Mouse (Mus musculus) T-helper 17 cell (primary cell): Measurements from ENCODE around the gene Mfsd13b.
"Not testable (repeated sequence)": the region's sequence is repeated elsewhere in the genome, so short reads cannot be mapped to it uniquely, and the experiment has no call there.

ENCODE experiments used
- in situ Hi-C, 2 experiments: fragments of 300-600 bp; cut with MboI, MseI; formaldehyde crosslinking; loops; 1 replicate in 1 of 2; 2 replicates in 1 of 2; pipeline ENCODE4 v1.15.1; 2025; ENCODE audit warnings: high pct_unique_total_duplicates in 2 of 2

Gene Mfsd13b

DNA sequence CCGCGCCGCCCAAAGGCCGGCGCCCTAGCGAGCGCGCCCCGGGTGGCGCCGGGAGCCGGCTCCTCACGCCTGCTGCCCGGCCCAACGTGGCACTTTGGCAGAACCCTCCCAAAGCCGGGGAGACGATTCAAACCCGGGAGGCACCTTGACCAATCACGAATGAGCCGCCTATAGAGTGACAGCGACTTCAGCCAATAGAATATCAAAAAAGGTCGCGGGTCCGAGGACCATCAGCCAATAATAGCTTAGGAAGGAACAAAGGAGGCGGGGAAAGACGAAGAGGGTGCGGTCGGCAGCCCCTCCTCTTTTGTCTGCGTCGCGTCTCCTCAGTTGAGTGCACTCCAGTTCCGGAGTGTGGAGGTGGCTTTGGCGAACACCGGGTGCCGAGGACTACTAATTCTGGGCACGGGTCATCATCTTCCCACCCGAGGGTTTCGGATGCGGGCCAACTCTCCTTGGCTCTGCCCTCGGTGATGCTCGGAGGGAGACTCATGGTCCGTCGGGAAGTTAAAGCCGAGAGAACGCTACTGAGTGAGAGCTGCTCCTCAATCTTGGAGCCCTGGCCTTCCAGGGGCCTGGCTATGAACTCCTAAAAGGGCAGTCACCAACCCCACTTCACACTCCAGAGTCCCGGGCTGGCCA is at the start of gene Mfsd13b, which contains the start of gene Cdr2:
Mfsd13b (plus strand) TSS at position 310 of the 642 bp plus-strand sequence.
Cdr2 (minus strand) TSS at position 113 of the 642 bp plus-strand sequence.
- in situ Hi-C loops: no loop called here

DNA sequence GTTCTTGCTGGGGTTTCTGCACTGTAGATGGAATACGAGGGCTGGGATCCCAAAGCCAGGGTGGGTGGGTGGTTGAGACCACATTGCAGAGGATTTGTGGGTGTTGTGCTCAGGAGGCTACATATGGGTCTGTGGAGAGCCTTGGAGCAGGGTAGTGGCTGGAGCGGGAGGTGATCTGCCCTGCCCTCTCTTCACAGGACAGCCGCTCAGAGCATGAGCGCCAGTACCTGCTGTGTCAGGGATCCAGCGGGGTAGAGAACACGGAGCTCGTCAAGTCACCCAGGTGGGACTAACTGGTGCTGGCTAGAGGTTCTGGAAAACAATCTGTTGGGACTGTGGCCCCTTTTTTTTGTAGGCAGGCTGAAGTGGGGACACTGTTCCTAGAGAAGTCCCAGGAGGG is 49.2 kb upstream of the Mfsd13b start:
- in situ Hi-C loops: loop anchor here (5.0 kb wide), 1 partner anchor 184 kb away; no protein-coding TSS in a partner anchor

DNA sequence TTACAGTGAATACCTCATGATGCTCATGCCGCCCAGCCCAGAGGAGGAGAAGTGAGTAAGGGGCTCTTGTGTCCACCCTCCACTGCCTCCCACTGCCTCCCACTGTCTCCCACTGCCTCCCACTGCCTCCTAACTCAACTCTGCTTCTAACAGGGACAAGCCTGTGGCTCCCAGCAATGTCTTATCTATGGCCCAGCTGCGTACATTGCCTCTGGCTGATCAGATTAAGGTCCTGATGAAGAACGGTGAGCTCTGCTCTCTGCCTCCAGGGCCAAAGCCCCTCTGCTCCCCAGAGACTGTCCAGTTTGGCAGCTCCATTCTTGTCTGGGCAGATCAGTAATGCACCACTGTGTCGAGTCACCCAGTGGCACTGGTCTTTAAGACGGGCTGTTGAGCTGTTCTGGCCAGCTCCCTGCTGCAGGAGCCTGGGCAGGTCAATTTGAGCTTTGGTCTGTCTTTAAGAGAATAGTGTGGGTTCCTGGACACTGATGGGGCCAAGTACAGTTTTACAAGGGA is 48.6 kb upstream of the Mfsd13b start:
- in situ Hi-C loops: loop anchor here (5.0 kb wide), 1 partner anchor 184 kb away; no protein-coding TSS in a partner anchor

- in situ Hi-C loops: loop anchor here (5.0 kb wide), 1 partner anchor 183 kb away; no protein-coding TSS in a partner anchor
Observed at GRCm38 (mm10) chr7:120934716-120935115, 47.6 kb upstream of the Mfsd13b start.

DNA sequence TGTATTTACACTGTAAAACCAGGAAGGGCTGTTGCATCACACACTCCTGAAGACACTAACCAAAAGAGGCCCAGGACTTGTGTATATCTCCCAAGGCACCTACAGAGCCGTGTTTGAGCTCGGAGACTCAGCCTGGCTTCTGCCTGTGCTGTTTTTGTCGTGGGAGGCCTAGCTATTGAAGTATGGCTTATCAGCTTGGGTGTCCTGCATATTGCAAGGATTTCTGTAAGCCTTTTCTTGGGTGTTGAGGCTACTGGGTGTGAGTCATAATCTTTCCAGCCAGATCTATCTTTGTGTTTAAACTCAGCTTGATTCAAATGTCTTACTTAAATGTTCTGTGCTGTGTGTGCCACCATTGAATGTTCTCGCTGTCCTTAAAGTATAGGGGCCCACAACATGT is 45.8 kb upstream of the Mfsd13b start:
- in situ Hi-C loops: no loop called here

DNA sequence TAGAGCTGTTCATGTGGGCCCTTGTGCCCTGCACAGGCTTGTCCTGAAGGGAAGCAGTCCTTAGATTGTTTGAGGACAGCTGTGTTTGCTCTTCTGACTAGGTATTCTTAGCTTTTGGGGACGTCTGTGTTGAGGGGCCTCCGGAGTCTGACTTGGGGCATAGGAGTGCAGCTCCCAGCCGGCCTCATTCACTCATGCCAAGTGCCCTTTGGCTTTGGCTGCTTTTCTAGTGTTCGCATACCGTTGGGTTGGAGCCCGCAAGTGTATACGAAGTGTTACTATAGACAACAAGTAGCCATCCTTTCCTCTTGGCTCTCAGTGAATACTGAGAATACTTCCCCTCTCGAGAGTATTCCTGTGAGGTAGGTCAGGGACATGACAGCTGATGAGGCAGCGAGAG is 44.1 kb upstream of the Mfsd13b start:
- in situ Hi-C loops: no loop called here

GRCm38 (mm10) chr7:120940343-120940742 is 42.0 kb upstream of the Mfsd13b start:
- in situ Hi-C loops: no loop called here

DNA sequence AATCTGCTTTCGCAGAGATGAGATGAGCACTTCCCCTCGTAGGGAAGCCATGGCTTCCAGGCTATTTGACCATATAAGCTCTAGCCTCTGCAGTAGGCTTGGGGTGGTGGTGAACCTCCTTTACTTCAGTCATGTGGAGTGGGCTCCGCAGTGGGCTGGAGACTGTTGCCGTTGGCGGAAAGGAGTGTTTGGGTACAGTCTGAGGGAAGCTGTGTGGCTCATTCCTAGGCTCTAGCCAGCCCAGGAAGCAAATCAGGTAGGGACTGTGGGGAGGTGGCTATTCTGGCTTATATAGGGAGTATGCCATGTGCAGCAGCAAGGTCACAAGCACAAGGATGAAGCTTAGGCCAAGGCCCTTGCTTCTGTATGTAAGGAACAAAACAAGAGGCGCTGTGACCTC is 41.1 kb upstream of the Mfsd13b start:
- in situ Hi-C loops: no loop called here

DNA sequence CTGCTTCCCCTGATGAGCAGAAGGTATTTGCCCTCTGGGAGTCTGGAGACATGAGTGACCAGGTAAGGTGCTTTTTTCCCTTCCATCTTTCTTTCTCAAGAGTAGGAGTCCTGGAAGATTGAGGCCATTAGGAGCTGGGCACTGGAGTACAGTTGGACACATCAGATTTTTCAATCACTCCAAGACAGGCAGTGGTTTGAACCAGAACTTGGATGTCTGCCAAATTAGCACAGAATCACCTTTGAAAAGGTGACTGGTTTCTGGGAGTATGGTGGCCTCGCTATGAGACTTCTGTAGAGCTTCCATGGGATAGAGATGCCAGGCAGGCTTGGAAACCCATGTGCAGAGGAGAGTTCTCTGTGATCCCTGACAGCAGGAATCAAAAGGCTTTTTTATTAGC is 39.8 kb upstream of the Mfsd13b start:
- in situ Hi-C loops: no loop called here

- in situ Hi-C loops: no loop called here
Observed at GRCm38 (mm10) chr7:120943936-120944509, 38.3 kb upstream of the Mfsd13b start.

DNA sequence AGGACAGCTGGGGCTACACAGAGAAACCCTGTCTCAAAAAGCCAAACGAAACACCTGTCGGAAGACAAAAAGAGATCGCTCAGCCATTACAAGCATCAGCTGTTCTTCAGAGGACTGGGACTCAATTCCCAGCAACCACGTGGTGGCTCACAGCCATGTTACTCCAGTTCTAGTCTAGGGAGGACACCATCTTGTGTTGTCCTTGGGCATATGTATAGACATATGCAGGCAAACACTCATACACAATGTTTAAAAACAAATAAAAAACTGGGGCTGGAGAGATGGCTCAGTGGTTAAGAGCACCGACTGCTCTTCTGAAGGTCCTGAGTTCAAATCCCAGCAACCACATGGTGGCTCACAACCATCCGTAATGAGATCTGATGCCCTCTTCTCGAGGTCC is 28.7 kb upstream of the Mfsd13b start:
- in situ Hi-C loops: not testable (repeated sequence)

GRCm38 (mm10) chr7:120960116-120960515 is 22.2 kb upstream of the Mfsd13b start:
- in situ Hi-C loops: loop anchor here in 1 of 2 experiments (10.0 kb wide), 1 partner anchor 1825 kb away; no protein-coding TSS in a partner anchor

DNA sequence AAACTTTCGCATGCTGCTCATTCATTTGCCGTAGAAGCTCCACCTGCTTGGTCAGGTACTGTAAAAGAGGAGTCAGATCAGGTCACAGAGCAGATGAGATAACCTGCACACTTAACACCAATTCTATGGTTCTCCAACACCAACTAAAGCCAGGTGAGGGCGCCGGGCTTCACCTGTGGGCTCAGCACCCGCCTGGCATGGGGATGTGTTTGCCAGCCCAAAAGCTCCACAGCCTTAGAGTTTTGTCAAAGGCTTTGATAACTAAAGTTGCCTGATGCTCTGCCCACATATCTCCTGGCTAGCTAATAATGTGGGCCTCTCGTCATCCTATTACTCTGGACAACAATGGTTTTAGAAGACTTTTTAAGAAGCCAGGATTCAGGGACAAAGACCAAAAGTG is 21.7 kb upstream of the Mfsd13b start:
- in situ Hi-C loops: loop anchor here in 1 of 2 experiments (10.0 kb wide), 1 partner anchor 1826 kb away; no protein-coding TSS in a partner anchor

- in situ Hi-C loops: loop anchor here in 1 of 2 experiments (10.0 kb wide), 1 partner anchor 1827 kb away; no protein-coding TSS in a partner anchor
Observed at GRCm38 (mm10) chr7:120961893-120962292, 20.4 kb upstream of the Mfsd13b start.

- in situ Hi-C loops: loop anchor here in 1 of 2 experiments (10.0 kb wide), 1 partner anchor 1828 kb away; no protein-coding TSS in a partner anchor
Observed at GRCm38 (mm10) chr7:120963126-120963525, 19.2 kb upstream of the Mfsd13b start.

DNA sequence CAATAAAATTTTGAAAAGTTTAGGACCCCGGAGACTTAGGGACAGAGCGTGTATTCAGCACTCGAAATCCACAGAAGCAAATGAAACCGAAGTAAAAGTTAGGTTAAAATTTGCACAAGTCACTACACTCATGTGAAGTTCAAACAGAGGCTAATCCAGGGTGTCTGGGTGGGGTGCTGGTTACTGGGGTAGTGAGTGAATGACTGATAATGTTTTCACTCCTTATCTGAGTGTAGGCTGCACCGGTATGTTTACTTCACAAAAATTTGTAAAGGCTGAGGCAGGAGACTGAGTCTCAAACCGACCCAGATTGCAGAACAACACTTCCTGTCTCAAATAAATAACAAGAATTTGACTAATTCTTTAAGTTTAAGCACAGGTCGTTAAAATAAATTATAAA is 13.1 kb upstream of the Mfsd13b start:
- in situ Hi-C loops: loop anchor here in 1 of 2 experiments (10.0 kb wide), 1 partner anchor 1834 kb away; no protein-coding TSS in a partner anchor

GRCm38 (mm10) chr7:120970112-120970511 is 12.2 kb upstream of the Mfsd13b start:
- in situ Hi-C loops: no loop called here

- in situ Hi-C loops: not testable (repeated sequence)
Observed at GRCm38 (mm10) chr7:120972471-120972870, 9.8 kb upstream of the Mfsd13b start.

DNA sequence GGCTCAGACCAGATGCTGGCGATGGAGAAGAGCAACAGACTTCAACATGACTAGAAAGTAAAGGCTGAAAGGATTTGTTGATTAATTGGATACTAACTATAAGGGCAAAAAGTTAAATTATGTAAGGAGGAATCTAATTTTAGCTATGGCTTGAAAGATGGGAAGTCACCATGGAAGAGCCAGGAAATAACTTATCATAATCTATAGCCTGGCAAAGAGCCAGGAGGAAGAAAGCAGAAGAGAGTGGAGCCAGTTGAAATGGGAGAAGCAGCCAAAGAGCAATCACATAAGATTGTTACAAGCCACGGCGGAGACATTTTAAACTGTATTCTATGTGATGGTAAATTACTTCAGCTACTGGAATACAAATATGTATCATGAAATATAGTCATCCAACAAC is 8.3 kb upstream of the Mfsd13b start:
- in situ Hi-C loops: no loop called here

DNA sequence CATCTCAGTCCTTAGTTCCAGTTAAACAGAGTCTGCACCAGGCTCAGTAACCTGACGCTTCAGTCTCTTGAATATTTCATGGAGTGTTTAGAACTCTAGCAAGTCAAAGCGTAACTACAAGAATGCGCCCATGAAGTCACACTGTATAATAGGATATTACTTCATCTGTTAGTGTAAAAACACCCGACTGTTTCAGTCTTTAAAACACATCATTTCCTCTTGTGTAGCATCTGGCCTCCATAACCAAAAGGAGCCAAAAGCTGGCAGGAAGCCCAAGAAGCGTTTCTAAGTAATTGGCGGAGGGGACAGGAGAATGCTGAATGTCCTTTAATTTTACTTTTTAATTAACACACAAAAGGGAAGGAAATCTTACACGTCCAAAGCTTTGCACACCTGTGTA is 5.2 kb upstream of the Mfsd13b start:
- in situ Hi-C loops: no loop called here

DNA sequence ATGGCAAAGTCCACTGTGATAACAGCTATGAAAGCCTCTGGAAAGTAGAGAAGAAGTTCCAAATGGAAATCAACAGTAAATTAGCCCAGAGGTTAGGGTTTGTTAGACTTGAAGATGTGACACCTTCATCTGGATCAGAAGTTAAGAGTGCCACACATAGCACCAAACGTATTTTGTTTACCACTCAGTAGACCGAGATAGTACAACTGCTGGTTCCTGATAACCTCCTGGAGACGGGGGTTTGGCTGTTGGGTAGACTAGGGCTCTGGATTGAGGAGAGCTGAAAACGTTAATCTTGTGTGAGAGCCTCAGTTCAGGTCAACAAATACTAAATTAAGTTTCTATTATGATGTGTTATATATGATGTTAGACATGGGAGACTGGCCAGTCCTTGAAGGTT is 2.3 kb upstream of the Mfsd13b start:
- in situ Hi-C loops: no loop called here
